Mouse (Mus musculus) erythroblast, embryonic 14.5 days (primary cell): ENCODE results near the gene Nhp2.

ENCODE experiments used
- GATA1 ChIP-seq: IDR thresholded peaks from 2 replicates; pipeline ENCODE4 v1.6.1; 2012; ENCODE audit warnings: low read length, inconsistent platforms, mixed read lengths
- TAL1 ChIP-seq: IDR thresholded peaks from 3 replicates; pipeline ENCODE4 v1.6.1; 2012; ENCODE audit warnings: low read length, inconsistent platforms, mixed read lengths

- TF ChIP-seq TAL1, result no peak
- TF ChIP-seq GATA1, result no peak
Measured at GRCm38 (mm10) chr11:51606447-51607095, 13.0 kb upstream of the Nhp2 start, which contains the start of gene Hnrnpab.
